Mouse (Mus musculus) myocyte (in vitro differentiated cells): ENCODE results near the gene Gm20388.

ENCODE experiments used
- CEBPB ChIP-seq: IDR thresholded peaks from 2 replicates; pipeline ENCODE4 v1.6.1; 2011; ENCODE audit warnings: mild to moderate bottlenecking, moderate library complexity; ENCODE audit not compliant: poor library complexity, insufficient read depth, severe bottlenecking
- MAX ChIP-seq: IDR thresholded peaks from one replicate; pipeline ENCODE4 v1.6.1; 2011; ENCODE audit warnings: low read depth, mild to moderate bottlenecking, control low read depth
- POLR2A ChIP-seq: IDR thresholded peaks from one replicate; pipeline ENCODE4 v1.6.1; 2011; ENCODE audit warnings: low read depth, mild to moderate bottlenecking, control low read depth, moderate library complexity; ENCODE audit not compliant: insufficient read length
- POLR2AphosphoS2 ChIP-seq: IDR thresholded peaks from one replicate; pipeline ENCODE4 v1.6.1; 2011; ENCODE audit warnings: low read depth, control low read depth; ENCODE audit not compliant: insufficient read length
- TCF12 ChIP-seq: IDR thresholded peaks from one replicate; pipeline ENCODE4 v1.6.1; 2011; ENCODE audit warnings: mild to moderate bottlenecking, control low read depth; ENCODE audit not compliant: poor library complexity, insufficient read depth, severe bottlenecking
- TCF3 ChIP-seq: IDR thresholded peaks from one replicate; pipeline ENCODE4 v1.6.1; 2011; ENCODE audit warnings: low read depth, control low read depth; ENCODE audit not compliant: insufficient read length
- USF1 ChIP-seq: IDR thresholded peaks from one replicate; pipeline ENCODE4 v1.6.1; 2011; ENCODE audit warnings: low read depth, mild to moderate bottlenecking, control low read depth, moderate library complexity

DNA sequence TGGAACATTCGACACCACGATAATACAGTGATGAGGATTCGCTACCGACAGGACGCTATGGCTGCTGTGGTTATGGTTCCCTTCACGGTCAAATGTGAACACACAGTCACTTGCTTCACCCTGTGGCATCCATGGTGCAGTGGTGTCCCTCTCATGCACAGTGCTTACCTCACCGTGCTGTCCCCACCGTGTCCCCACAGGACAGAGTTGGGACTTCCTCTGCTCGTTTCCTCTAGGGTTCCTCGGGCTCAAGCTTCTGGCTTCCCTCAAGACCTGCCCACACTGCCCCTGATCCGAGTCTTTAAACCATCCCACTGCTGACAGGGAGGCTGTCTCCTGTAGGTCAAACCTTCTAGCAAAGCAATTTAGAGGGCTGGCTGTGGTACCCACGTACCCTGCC is 2167.7 kb downstream of the Gm20388 start:
- TF ChIP-seq CEBPB (no peak), POLR2A (no peak), TCF3 (no peak), POLR2AphosphoS2 (no peak), TCF12 (no peak), MAX (no peak), USF1 (no peak)
